ENCODE assay signal across 8 mouse cellular contexts in the genomic region with DNA sequence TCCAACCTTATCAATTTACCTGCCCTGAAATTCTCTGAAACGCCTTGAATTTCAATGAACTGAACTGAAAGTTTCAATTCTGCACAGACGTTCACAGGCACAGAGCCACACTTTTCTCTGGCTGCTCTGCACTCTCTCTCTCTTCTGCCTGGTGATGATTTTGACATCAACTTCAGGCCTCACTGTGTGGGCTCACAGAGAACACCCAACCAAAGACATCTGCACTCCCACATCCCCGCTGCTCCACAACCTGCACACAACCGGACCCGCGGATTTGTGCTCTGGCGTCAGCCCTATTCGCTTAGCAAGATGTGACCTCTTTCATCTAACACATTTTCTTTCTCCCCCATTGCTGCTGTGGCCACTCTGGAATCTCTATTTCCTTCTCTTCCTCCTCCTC. TPM values are rescaled to one million over a fixed set of nuclear protein-coding genes. Genes with fewer than 3 reads are reported as not detected.
DNase-seq lines count a peak whose midpoint lies in the region; ATAC-seq and TF ChIP-seq lines count a peak whose summit lies in the region.

No protein-coding gene starts in this region.

- WGBS in heart, postnatal 0 days = 20% methylated on average over 8 of the region's 8 CpGs
- 34% methylated on average over 8 of the region's 8 CpGs for WGBS in midbrain, embryonic 13.5 days

- H3K27me3 ChIP-seq in heart, postnatal 0 days (ENCODE audit: control insufficient read depth, insufficient read depth, low read length) = no peaks in the 10 kb centered on the region
- H3K27me3 ChIP-seq in midbrain, embryonic 13.5 days = no peaks in the 10 kb centered on the region

- H3K9me3 ChIP-seq in heart, postnatal 0 days (replicated peaks; ENCODE audit: control insufficient read depth, low read length) = no peaks in the 10 kb centered on the region
- H3K9me3 ChIP-seq in midbrain, embryonic 13.5 days = no peaks in the 10 kb centered on the region

- peak overlapping the region; percentile 86; the same call in 1 of the 2 replicates for H3K9ac ChIP-seq in heart, postnatal 0 days (replicated peaks; ENCODE audit: low read depth, low read length)
- H3K9ac ChIP-seq in midbrain, embryonic 13.5 days (replicated peaks) = peak overlapping the region; percentile 76; the same call in 1 of the 2 replicates

- peak; percentile 27 for DNase-seq in gastrocnemius, adult 2 months
- no peak for DNase-seq in gastrocnemius, adult 18-20 months (ENCODE audit: low spot score)
- DNase-seq in right cerebral cortex, adult 2 months (ENCODE audit: low spot score in 2 of 2) = peak; percentile 30 to 33
- DNase-seq in right cerebral cortex, postnatal 14 days = no peak
- DNase-seq in heart, postnatal 0 days (ENCODE audit: low spot score) = no peak
- DNase-seq in ovary, postnatal 36 days (ENCODE audit: low spot score) = no peak
- no peak for DNase-seq in frontal cortex, postnatal 36 days (ENCODE audit: low spot score in 2 of 2)

- TF ChIP-seq CTCF in gastrocnemius, adult 2 months (IDR thresholded peaks at IDR 0.05) = no peak
- TF ChIP-seq CTCF in heart, postnatal 0 days (IDR thresholded peaks at IDR 0.05; ENCODE audit: low read depth) = no peak

- no peak for TF ChIP-seq EP300 in heart, postnatal 0 days (IDR thresholded peaks at IDR 0.05; ENCODE audit: low read depth)

- peak overlapping the region; percentile 97 for H3K27ac ChIP-seq in gastrocnemius, adult 2 months
- H3K27ac ChIP-seq in heart, postnatal 0 days (ENCODE audit: low read depth) = peak overlapping the region; percentile 91; the same call in 1 of the 2 replicates
- peak overlapping the region; percentile 26; the same call in 1 of the 2 replicates for H3K27ac ChIP-seq in midbrain, embryonic 13.5 days

- H3K4me2 ChIP-seq in heart, postnatal 0 days (ENCODE audit: low read depth, low read length) = peak overlapping the region; percentile 89; the same call in 1 of the 2 replicates
- H3K4me2 ChIP-seq in midbrain, embryonic 13.5 days (replicated peaks) = peak overlapping the region; percentile 76

- H3K36me3 ChIP-seq in heart, postnatal 0 days (replicated peaks; ENCODE audit: control insufficient read depth, insufficient read depth, low read length) = no peaks in the 10 kb centered on the region
- H3K36me3 ChIP-seq in midbrain, embryonic 13.5 days = no peaks in the 10 kb centered on the region

- peaks cover 12% of the 10 kb centered on the region for H3K4me1 ChIP-seq in heart, postnatal 0 days (ENCODE audit: control insufficient read depth, insufficient read depth)
- H3K4me1 ChIP-seq in midbrain, embryonic 13.5 days (replicated peaks) = peaks cover 25% of the 10 kb centered on the region

- intact Hi-C loops in gastrocnemius, adult 2 months (cut with DNase I) = loop anchor here (10.0 kb wide), 1 partner anchor 691 kb away; a partner anchor contains a TSS

- H3K4me3 ChIP-seq in gastrocnemius, adult 2 months = peak overlapping the region; percentile 93
- peak overlapping the region; percentile 86 for H3K4me3 ChIP-seq in heart, postnatal 0 days (ENCODE audit: low read depth, low read length)
- peak overlapping the region; percentile 89 for H3K4me3 ChIP-seq in midbrain, embryonic 13.5 days (replicated peaks)

- no peak for ATAC-seq in heart, postnatal 0 days (ENCODE audit: insufficient read depth, low read depth)
- ATAC-seq in midbrain, embryonic 13.5 days = no peak

RNA-seq across cellular contexts. Expression of a gene that starts 18.0 kb away (rescaled TPM):
- total RNA-seq in gastrocnemius, adult 2 months (2021) = not detected
- not detected for total RNA-seq in gastrocnemius, adult 18-20 months (2021)
- not detected in 2 replicates for total RNA-seq in heart, postnatal 0 days (2014; rRNA removed; ENCODE audit: low replicate concordance)
- polyA plus RNA-seq in heart, postnatal 0 days (2015; fragmentation: Nextera tagmentation; extraction: Ambion mirVana) = not detected in 2 replicates
- polyA plus RNA-seq in midbrain, embryonic 13.5 days (2015; fragmentation: Nextera tagmentation; extraction: Ambion mirVana) = not detected in 2 replicates

RNA-seq across cellular contexts. Expression of a gene that starts 18.0 kb away (rescaled TPM):
- not detected for total RNA-seq in gastrocnemius, adult 2 months (2021)
- total RNA-seq in gastrocnemius, adult 18-20 months (2021) = not detected
- not detected in 2 replicates for total RNA-seq in heart, postnatal 0 days (2014; rRNA removed; ENCODE audit: low replicate concordance)
- not detected in 2 replicates for polyA plus RNA-seq in heart, postnatal 0 days (2015; fragmentation: Nextera tagmentation; extraction: Ambion mirVana)
- polyA plus RNA-seq in midbrain, embryonic 13.5 days (2015; fragmentation: Nextera tagmentation; extraction: Ambion mirVana) = not detected in 2 replicates

RNA-seq across cellular contexts. Expression of a gene that starts 43.3 kb away (rescaled TPM):
- total RNA-seq in gastrocnemius, adult 2 months (2021) = not detected
- total RNA-seq in gastrocnemius, adult 18-20 months (2021) = not detected
- not detected in 2 replicates for total RNA-seq in heart, postnatal 0 days (2014; rRNA removed; ENCODE audit: low replicate concordance)
- not detected in 2 replicates for polyA plus RNA-seq in heart, postnatal 0 days (2015; fragmentation: Nextera tagmentation; extraction: Ambion mirVana)
- polyA plus RNA-seq in midbrain, embryonic 13.5 days (2015; fragmentation: Nextera tagmentation; extraction: Ambion mirVana) = not detected in 2 replicates

RNA-seq across cellular contexts. Expression of a gene that starts 46.8 kb away (rescaled TPM):
- not detected for total RNA-seq in gastrocnemius, adult 2 months (2021)
- total RNA-seq in gastrocnemius, adult 18-20 months (2021) = not detected
- total RNA-seq in heart, postnatal 0 days (2014; rRNA removed; ENCODE audit: low replicate concordance) = 0.08 TPM in 1 of 2 replicates, not detected in the other
- polyA plus RNA-seq in heart, postnatal 0 days (2015; fragmentation: Nextera tagmentation; extraction: Ambion mirVana) = 0.10 TPM in 1 of 2 replicates, not detected in the other
- 0.35 and 0.52 TPM in 2 replicates for polyA plus RNA-seq in midbrain, embryonic 13.5 days (2015; fragmentation: Nextera tagmentation; extraction: Ambion mirVana)

RNA-seq across cellular contexts. Expression of a gene that starts 55.1 kb away (rescaled TPM):
- total RNA-seq in gastrocnemius, adult 2 months (2021) = not detected
- not detected for total RNA-seq in gastrocnemius, adult 18-20 months (2021)
- not detected in 2 replicates for total RNA-seq in heart, postnatal 0 days (2014; rRNA removed; ENCODE audit: low replicate concordance)
- not detected in 2 replicates for polyA plus RNA-seq in heart, postnatal 0 days (2015; fragmentation: Nextera tagmentation; extraction: Ambion mirVana)
- not detected in 2 replicates for polyA plus RNA-seq in midbrain, embryonic 13.5 days (2015; fragmentation: Nextera tagmentation; extraction: Ambion mirVana)

Comparison
In these comparisons a context has a peak if more than half of its experiments do, and no peak if none do; other contexts are left out.
1. DNase-seq: peak in gastrocnemius, adult 2 months (single experiment) and right cerebral cortex, adult 2 months (2 of 2); none in gastrocnemius, adult 18-20 months (single experiment), right cerebral cortex, postnatal 14 days (single experiment), heart, postnatal 0 days (single experiment), ovary, postnatal 36 days (single experiment) and frontal cortex, postnatal 36 days (0 of 2).
2. H3K27ac ChIP-seq: peak in every context shown above with its lines; median percentile 97 in gastrocnemius, adult 2 months; 91 in heart, postnatal 0 days; 26 in midbrain, embryonic 13.5 days.
3. Peak in every context shown above with its lines, with median percentiles within 50 percentile points of each other: H3K4me3 ChIP-seq.